ENCODE assay signal across 29 mouse cellular contexts in the genomic region with DNA sequence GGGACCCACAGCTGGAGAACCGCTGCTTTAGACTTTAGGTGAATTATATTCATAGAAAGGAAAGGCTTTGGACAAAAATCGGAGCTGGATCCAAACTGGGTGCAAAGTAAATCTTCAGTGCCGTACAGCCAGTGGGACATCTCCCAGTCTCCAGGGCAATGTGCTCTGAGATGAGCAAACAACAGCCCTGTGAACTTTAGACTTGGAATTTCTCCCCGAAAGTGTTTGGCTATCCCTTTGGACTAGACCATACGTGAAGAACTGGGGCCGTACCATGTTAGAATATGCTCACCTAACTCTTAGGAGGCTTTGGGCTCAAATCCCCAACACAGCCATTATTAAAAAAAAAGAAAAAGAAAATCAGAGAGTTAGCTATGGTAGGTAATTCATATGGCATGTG. TPM values are rescaled to one million over a fixed set of nuclear protein-coding genes. Genes with fewer than 3 reads are reported as not detected.
DNase-seq lines count a peak whose midpoint lies in the region; ATAC-seq and TF ChIP-seq lines count a peak whose summit lies in the region.
"Had no signal": no experiment of that assay in that cellular context is flagged by ENCODE, and none has a peak within 500 bp of the region (broad histone marks: within the 10 kb centered on the region; RNA-seq: fewer than 3 reads in every experiment).

No protein-coding gene starts in this region.

- peaks cover 37% of the 10 kb centered on the region for H3K79me2 ChIP-seq in liver, adult 2 months (ENCODE audit: control insufficient read depth, insufficient read depth, low read length)

- no peak overlapping the region for H3K9ac ChIP-seq in liver, adult 2 months (ENCODE audit: low read depth, low read length)
- no peak overlapping the region for H3K9ac ChIP-seq in liver, embryonic 12.5 days
- H3K9ac ChIP-seq in liver, embryonic 15.5 days, result no peak overlapping the region
- H3K9ac ChIP-seq: embryonic facial prominence, embryonic 12.5 days; embryonic facial prominence, embryonic 15.5 days; forebrain, postnatal 0 days; heart, embryonic 12.5 days; heart, embryonic 15.5 days; hindbrain, embryonic 14.5 days had no signal

- H3K27ac ChIP-seq in liver, adult 2 months (replicated peaks; ENCODE audit: insufficient read depth, low read depth, low read length), result peak overlapping the region; percentile 87
- 0 out of 2 replicates have a peak overlapping the region, but pooled peaks have one; percentile 14 for H3K27ac ChIP-seq in liver, embryonic 12.5 days
- peak overlapping the region; percentile 72 for H3K27ac ChIP-seq in liver, embryonic 15.5 days (replicated peaks)
- H3K27ac ChIP-seq in hindbrain, embryonic 10.5 days, result no peak overlapping the region
- H3K27ac ChIP-seq: embryonic facial prominence, embryonic 12.5 days; embryonic facial prominence, embryonic 15.5 days; gastrocnemius, adult 2 months; heart, embryonic 15.5 days; hindbrain, embryonic 14.5 days; hindbrain, postnatal 0 days had no signal

- TF ChIP-seq POLR2A in liver, adult 2 months (IDR thresholded peaks at IDR 0.05; ENCODE audit: extremely low read depth, insufficient read depth, low read length), result no peak

- no peaks in the 10 kb centered on the region for H3K9me3 ChIP-seq in liver, embryonic 12.5 days (replicated peaks)
- no peaks in the 10 kb centered on the region for H3K9me3 ChIP-seq in liver, embryonic 15.5 days (replicated peaks)
- H3K9me3 ChIP-seq in hindbrain, embryonic 10.5 days, result no peaks in the 10 kb centered on the region
- H3K9me3 ChIP-seq: embryonic facial prominence, embryonic 12.5 days; embryonic facial prominence, embryonic 15.5 days; heart, embryonic 12.5 days; heart, embryonic 15.5 days had no signal

- peak; percentile 97 for DNase-seq in liver, adult 2 months (ENCODE audit: extremely low read depth, low read depth, low spot score)
- DNase-seq in liver, result no peak
- DNase-seq in yolk sac, embryonic 10.5 days (ENCODE audit: low spot score), result peak; percentile 64
- no peak for DNase-seq in hindbrain, embryonic 10.5 days (ENCODE audit: low spot score)
- no peak for DNase-seq in cerebellum, adult 11 months
- DNase-seq: adrenal gland, postnatal 10 days; cerebellum, adult 11-12 months; cerebellum, adult 8-10 months; cerebellum, postnatal 25 days; forebrain, postnatal 0 days; gastrocnemius, adult 2 months; gastrocnemius, postnatal 14 days; heart, adult 18-20 months; heart, postnatal 10 days; heart, postnatal 36 days had no signal

- TF ChIP-seq CTCF in liver, adult 2 months (IDR thresholded peaks at IDR 0.05; ENCODE audit: low read depth, low read length), result no peak

- no peaks in the 10 kb centered on the region for H3K27me3 ChIP-seq in liver, adult 2 months (ENCODE audit: control insufficient read depth, insufficient read depth, low read length)
- no peaks in the 10 kb centered on the region for H3K27me3 ChIP-seq in liver, embryonic 12.5 days (replicated peaks)
- H3K27me3 ChIP-seq in liver, embryonic 15.5 days, result no peaks in the 10 kb centered on the region
- 0 out of 2 replicates have a peak, but pooled peaks cover 13% of the 10 kb centered on the region for H3K27me3 ChIP-seq in hindbrain, embryonic 10.5 days (ENCODE audit: insufficient read depth, poor library complexity, severe bottlenecking)
- H3K27me3 ChIP-seq: CH12.LX; embryonic facial prominence, embryonic 12.5 days; embryonic facial prominence, embryonic 15.5 days; heart, embryonic 15.5 days had no signal

- H3K4me2 ChIP-seq in liver, embryonic 12.5 days, result 0 out of 2 replicates have a peak overlapping the region, but pooled peaks have one; percentile 24
- no peak overlapping the region for H3K4me2 ChIP-seq in liver, embryonic 15.5 days
- H3K4me2 ChIP-seq: embryonic facial prominence, embryonic 12.5 days; embryonic facial prominence, embryonic 15.5 days; heart, embryonic 12.5 days; heart, embryonic 15.5 days; hindbrain, embryonic 14.5 days had no signal

- 29% methylated on average over 6 of the region's 6 CpGs for WGBS in liver, adult 2 months
- 64% methylated on average over 6 of the region's 6 CpGs for WGBS in liver, embryonic 12.5 days (ENCODE audit: insufficient replicate concordance)
- 63% methylated on average over 6 of the region's 6 CpGs for WGBS in liver, embryonic 15.5 days (ENCODE audit: insufficient replicate concordance)
- 88% methylated on average over 6 of the region's 6 CpGs for WGBS in hindbrain, embryonic 10.5 days

- peak; percentile 47; the same call in 1 of the 2 replicates for ATAC-seq in liver, embryonic 12.5 days
- ATAC-seq in liver, embryonic 15.5 days (ENCODE audit: insufficient read depth), result peak; percentile 76
- ATAC-seq in granulocyte monocyte progenitor cell, adult 5-6 weeks (replicated peaks; ENCODE audit: poor library complexity, severe bottlenecking), result no peak
- ATAC-seq: forebrain, embryonic 14.5 days; forebrain, postnatal 0 days; hindbrain, postnatal 0 days; Patski had no signal

- H3K4me3 ChIP-seq in liver, adult 2 months (ENCODE audit: insufficient read depth, low read depth, low read length), result no peak overlapping the region
- H3K4me3 ChIP-seq in liver, embryonic 12.5 days, result no peak overlapping the region
- H3K4me3 ChIP-seq in liver, embryonic 15.5 days (replicated peaks), result no peak overlapping the region
- no peak overlapping the region for H3K4me3 ChIP-seq in hindbrain, embryonic 10.5 days
- H3K4me3 ChIP-seq: embryonic facial prominence, embryonic 12.5 days; embryonic facial prominence, embryonic 15.5 days; gastrocnemius, adult 2 months; heart, embryonic 12.5 days; heart, embryonic 15.5 days had no signal

- H3K36me3 ChIP-seq in liver, adult 2 months (ENCODE audit: control insufficient read depth, insufficient read depth, low read length), result peaks cover 5% of the 10 kb centered on the region
- H3K36me3 ChIP-seq in liver, embryonic 12.5 days, result no peaks in the 10 kb centered on the region
- H3K36me3 ChIP-seq in liver, embryonic 15.5 days (replicated peaks), result no peaks in the 10 kb centered on the region
- H3K36me3 ChIP-seq in hindbrain, embryonic 10.5 days, result no peaks in the 10 kb centered on the region
- H3K36me3 ChIP-seq: embryonic facial prominence, embryonic 12.5 days; embryonic facial prominence, embryonic 15.5 days; G1E; heart, embryonic 12.5 days; heart, embryonic 15.5 days had no signal

- H3K4me1 ChIP-seq in liver, adult 2 months (ENCODE audit: control insufficient read depth, insufficient read depth, low read length), result peaks cover 68% of the 10 kb centered on the region
- 0 out of 2 replicates have a peak, but pooled peaks cover 5% of the 10 kb centered on the region for H3K4me1 ChIP-seq in liver, embryonic 12.5 days
- peaks cover 6% of the 10 kb centered on the region for H3K4me1 ChIP-seq in liver, embryonic 15.5 days (replicated peaks)
- H3K4me1 ChIP-seq in hindbrain, embryonic 10.5 days (replicated peaks), result peaks cover 13% of the 10 kb centered on the region
- H3K4me1 ChIP-seq: embryonic facial prominence, embryonic 15.5 days; heart, embryonic 15.5 days had no signal

RNA-seq across cellular contexts. Expression of gene Nr5a2, which starts 30.5 kb away (rescaled TPM):
- 37.7 and 41.5 TPM in 2 replicates for total RNA-seq in liver, adult 2 months (2014; rRNA removed)
- polyA plus RNA-seq in liver, adult 2 months (2012; rRNA removed), result 21.4 and 24.0 TPM in 2 replicates
- 3.0 and 4.0 TPM in 2 replicates for polyA plus RNA-seq in liver, embryonic 12.5 days (2016; fragmentation: Nextera tagmentation; extraction: Ambion mirVana)
- polyA plus RNA-seq in liver, embryonic 15.5 days (2015; fragmentation: Nextera tagmentation; extraction: Ambion mirVana), result 2.2 and 2.4 TPM in 2 replicates
- total RNA-seq in granulocyte monocyte progenitor cell, adult 5-6 weeks (2014; fragmentation: Nextera tagmentation), result not detected in 2 replicates
- total RNA-seq in granulocyte monocyte progenitor cell, adult 5-6 weeks (2017), result not detected in 2 replicates
- polyA plus RNA-seq in hindbrain, embryonic 10.5 days (2016; fragmentation: Nextera tagmentation; extraction: Ambion mirVana), result 0.29 and 0.33 TPM in 2 replicates
- total RNA-seq: common myeloid progenitor, adult 5-6 weeks had no signal
- polyA plus RNA-seq: G1E had no signal

Comparison
In these comparisons a context has a peak if more than half of its experiments do, and no peak if none do; other contexts are left out.
1. DNase-seq: peak in liver, adult 2 months (single experiment) and yolk sac, embryonic 10.5 days (single experiment); none in liver (single experiment), hindbrain, embryonic 10.5 days (single experiment) and cerebellum, adult 11 months (single experiment).